10 mouse cellular contexts compared by ENCODE assay signal in the genomic region with DNA sequence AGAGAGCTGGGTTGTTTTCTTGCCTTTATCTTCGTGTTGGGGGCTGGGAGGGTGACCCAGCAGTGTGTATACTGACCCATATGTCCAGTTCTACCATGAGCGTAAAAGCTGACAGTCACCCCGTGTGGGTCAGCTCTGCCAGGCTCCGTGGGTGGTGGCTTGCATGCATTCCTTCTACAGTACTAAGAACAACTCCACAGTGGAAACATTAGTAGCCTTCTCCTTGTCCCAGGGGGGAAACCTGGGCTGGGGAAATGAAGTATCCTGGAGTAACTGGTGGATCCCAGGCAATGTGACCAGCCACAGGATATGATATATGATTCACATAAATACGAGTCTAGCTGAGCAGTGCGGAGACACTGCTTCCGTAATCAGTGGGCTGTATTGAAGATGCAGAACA. TPM values are rescaled to one million over a fixed set of nuclear protein-coding genes. Genes with fewer than 3 reads are reported as not detected.
DNase-seq lines count a peak whose midpoint lies in the region; ATAC-seq and TF ChIP-seq lines count a peak whose summit lies in the region.
"Had no signal": no experiment of that assay in that cellular context is flagged by ENCODE, and none has a peak within 500 bp of the region (broad histone marks: within the 10 kb centered on the region; RNA-seq: fewer than 3 reads in every experiment).

No protein-coding gene starts in this region.

- H3K27me3 ChIP-seq in hindbrain, embryonic 11.5 days (ENCODE audit: control insufficient read depth, insufficient read depth, low read length), result peaks cover 5% of the 10 kb centered on the region; the same call in 1 of the 2 replicates
- peaks cover 9% of the 10 kb centered on the region for H3K27me3 ChIP-seq in midbrain, embryonic 11.5 days (ENCODE audit: control insufficient read depth, insufficient read depth, low read length)

- no peaks in the 10 kb centered on the region for H3K9me3 ChIP-seq in hindbrain, embryonic 11.5 days (ENCODE audit: control insufficient read depth, low read length)
- no peaks in the 10 kb centered on the region for H3K9me3 ChIP-seq in midbrain, embryonic 11.5 days (ENCODE audit: control insufficient read depth, low read length)

- no peak for ATAC-seq in hindbrain, embryonic 11.5 days (ENCODE audit: low FRiP score)
- ATAC-seq in midbrain, embryonic 11.5 days (ENCODE audit: low FRiP score), result no peak

- no peak for DNase-seq in gastrocnemius, adult 2 months
- DNase-seq in gastrocnemius, postnatal 10 days, result no peak
- peak; percentile 72 for DNase-seq in 3T3-L1 (ENCODE audit: low read depth, low spot score)
- DNase-seq in hindbrain, embryonic 11.5 days (ENCODE audit: low spot score), result peak; percentile 14
- peak; percentile 87 for DNase-seq in midbrain, embryonic 11.5 days (ENCODE audit: low spot score, missing footprints)
- DNase-seq in right cerebral cortex, adult 18-20 months, result no peak
- no peak for DNase-seq in ovary, adult 18-20 months (ENCODE audit: low spot score)
- no peak for DNase-seq in gastrocnemius, adult 8-10 months (ENCODE audit: low spot score in 2 of 2)
- DNase-seq: layer of hippocampus, postnatal 36 days had no signal

- no peak overlapping the region for H3K27ac ChIP-seq in gastrocnemius, adult 2 months
- no peak overlapping the region for H3K27ac ChIP-seq in hindbrain, embryonic 11.5 days (ENCODE audit: low read depth, low read length)
- H3K27ac ChIP-seq in midbrain, embryonic 11.5 days (ENCODE audit: low read depth, low read length), result no peak overlapping the region

- H3K9ac ChIP-seq in hindbrain, embryonic 11.5 days (ENCODE audit: low read depth, low read length), result no peak overlapping the region
- peak overlapping the region; percentile 88; the same call in 1 of the 2 replicates for H3K9ac ChIP-seq in midbrain, embryonic 11.5 days (ENCODE audit: low read length)

- intact Hi-C loops in gastrocnemius, adult 2 months (cut with DNase I), result loop anchor here (5.0 kb wide), 1 partner anchor 44 kb away; no protein-coding TSS in a partner anchor

- no peak for TF ChIP-seq CTCF in gastrocnemius, adult 2 months (IDR thresholded peaks at IDR 0.05)

- H3K4me3 ChIP-seq in gastrocnemius, adult 2 months, result peak overlapping the region; percentile 90
- H3K4me3 ChIP-seq in hindbrain, embryonic 11.5 days (ENCODE audit: low read depth, low read length), result peak overlapping the region; percentile 79
- H3K4me3 ChIP-seq in midbrain, embryonic 11.5 days (ENCODE audit: low read depth, low read length), result peak overlapping the region; percentile 83

- peak overlapping the region; percentile 99 for H3K4me2 ChIP-seq in hindbrain, embryonic 11.5 days (replicated peaks; ENCODE audit: low read depth, low read length)
- peak overlapping the region; percentile 98 for H3K4me2 ChIP-seq in midbrain, embryonic 11.5 days

- H3K4me1 ChIP-seq in hindbrain, embryonic 11.5 days (replicated peaks; ENCODE audit: control insufficient read depth, insufficient read depth, low read length), result peaks cover 4% of the 10 kb centered on the region
- H3K4me1 ChIP-seq in midbrain, embryonic 11.5 days (ENCODE audit: control insufficient read depth, insufficient read depth, low read length), result peaks cover 25% of the 10 kb centered on the region

- WGBS in hindbrain, embryonic 11.5 days, result 20% methylated on average over 7 of the region's 7 CpGs
- WGBS in midbrain, embryonic 11.5 days, result 32% methylated on average over 7 of the region's 7 CpGs

- no peaks in the 10 kb centered on the region for H3K36me3 ChIP-seq in hindbrain, embryonic 11.5 days (ENCODE audit: control insufficient read depth, insufficient read depth, low read length)
- no peaks in the 10 kb centered on the region for H3K36me3 ChIP-seq in midbrain, embryonic 11.5 days (ENCODE audit: control insufficient read depth, insufficient read depth, low read length)

RNA-seq across cellular contexts. Expression of gene Erbb2, which starts 1.5 kb away (rescaled TPM):
- 1 to 10 TPM; 1.6 to 1.9 TPM for total RNA-seq in gastrocnemius, adult 2 months (2021)
- 1 to 10 TPM; 7.2 to 8.7 TPM for total RNA-seq in gastrocnemius, postnatal 10 days (2021)
- polyA plus RNA-seq in hindbrain, embryonic 11.5 days (2014; fragmentation: Nextera tagmentation; extraction: Ambion mirVana), result 15.5 and 17.2 TPM in 2 replicates
- 14.8 TPM in 2 replicates for polyA plus RNA-seq in midbrain, embryonic 11.5 days (2014; fragmentation: Nextera tagmentation; extraction: Ambion mirVana)
- 1 to 10 TPM; 1.3 to 1.5 (median 1.4) TPM for total RNA-seq in gastrocnemius, adult 8-10 months (2022)

RNA-seq across cellular contexts. Expression of gene Pgap3, which starts 13.4 kb away (rescaled TPM):
- 1 to 10 TPM; 2.2 to 3.0 TPM for total RNA-seq in gastrocnemius, adult 2 months (2021)
- 1 to 10 TPM; 3.2 to 3.5 TPM for total RNA-seq in gastrocnemius, postnatal 10 days (2021)
- polyA plus RNA-seq in hindbrain, embryonic 11.5 days (2014; fragmentation: Nextera tagmentation; extraction: Ambion mirVana), result 4.3 and 4.5 TPM in 2 replicates
- polyA plus RNA-seq in midbrain, embryonic 11.5 days (2014; fragmentation: Nextera tagmentation; extraction: Ambion mirVana), result 5.6 and 5.7 TPM in 2 replicates
- 1 to 10 TPM; 1.8 to 2.5 (median 2.2) TPM for total RNA-seq in gastrocnemius, adult 8-10 months (2022)

RNA-seq across cellular contexts. Expression of gene Mien1, which starts 25.1 kb away (rescaled TPM):
- total RNA-seq in gastrocnemius, adult 2 months (2021), result 10 to 100 TPM; 30.3 to 37.4 TPM
- 10 to 100 TPM; 28.0 to 31.6 TPM for total RNA-seq in gastrocnemius, postnatal 10 days (2021)
- 152 and 167 TPM in 2 replicates for polyA plus RNA-seq in hindbrain, embryonic 11.5 days (2014; fragmentation: Nextera tagmentation; extraction: Ambion mirVana)
- 145 and 158 TPM in 2 replicates for polyA plus RNA-seq in midbrain, embryonic 11.5 days (2014; fragmentation: Nextera tagmentation; extraction: Ambion mirVana)
- total RNA-seq in gastrocnemius, adult 8-10 months (2022), result 10 to 100 TPM; 34.5 to 41.7 (median 37.7) TPM

RNA-seq across cellular contexts. Expression of gene Pnmt, which starts 27.5 kb away (rescaled TPM):
- 1 to 10 TPM; 1.8 to 5.9 TPM for total RNA-seq in gastrocnemius, adult 2 months (2021)
- under 1 TPM; 0.28 to 0.77 TPM for total RNA-seq in gastrocnemius, postnatal 10 days (2021)
- polyA plus RNA-seq in hindbrain, embryonic 11.5 days (2014; fragmentation: Nextera tagmentation; extraction: Ambion mirVana), result 0.54 and 0.93 TPM in 2 replicates
- not detected in 2 replicates for polyA plus RNA-seq in midbrain, embryonic 11.5 days (2014; fragmentation: Nextera tagmentation; extraction: Ambion mirVana)
- total RNA-seq in gastrocnemius, adult 8-10 months (2022), result 1 to 10 TPM; 2.7 to 6.6 (median 3.8) TPM
- total RNA-seq: layer of hippocampus, postnatal 36 days had no signal
- polyA plus RNA-seq: erythroblast, embryonic 14.5 days had no signal

RNA-seq across cellular contexts. Expression of gene Tcap, which starts 30.1 kb away (rescaled TPM):
- total RNA-seq in gastrocnemius, adult 2 months (2021), result 1,000 to 10,000 TPM; 3,050 to 3,067 TPM
- 100 to 1,000 TPM; 585 to 712 TPM for total RNA-seq in gastrocnemius, postnatal 10 days (2021)
- polyA plus RNA-seq in hindbrain, embryonic 11.5 days (2014; fragmentation: Nextera tagmentation; extraction: Ambion mirVana), result 0.53 and 0.54 TPM in 2 replicates
- polyA plus RNA-seq in midbrain, embryonic 11.5 days (2014; fragmentation: Nextera tagmentation; extraction: Ambion mirVana), result not detected in 2 replicates
- total RNA-seq in gastrocnemius, adult 8-10 months (2022), result 1,000 to 10,000 TPM; 3,817 to 5,138 (median 4,616) TPM
- polyA plus RNA-seq: erythroblast, embryonic 14.5 days had no signal

Comparison
In these comparisons a context has a peak if more than half of its experiments do, and no peak if none do; other contexts are left out.
1. DNase-seq: peak in 3T3-L1 (single experiment), hindbrain, embryonic 11.5 days (single experiment) and midbrain, embryonic 11.5 days (single experiment); none in gastrocnemius, adult 2 months (single experiment), gastrocnemius, postnatal 10 days (single experiment), right cerebral cortex, adult 18-20 months (single experiment), ovary, adult 18-20 months (single experiment) and gastrocnemius, adult 8-10 months (0 of 2).
2. Peak in every context shown above with its lines, with median percentiles within 50 percentile points of each other: H3K4me3 ChIP-seq.